Mouse (Mus musculus) MEL (cell line): ENCODE measurements around the gene Bcar1. TPM values are rescaled to one million over a fixed set of nuclear protein-coding genes. Genes with fewer than 3 reads are reported as not detected.

Experiments
- DNase-seq: peaks from one replicate; pipeline ENCODE4 v3.0.0; 2011; ENCODE audit warnings: low read depth, low spot score
- H3K27ac ChIP-seq: 2 replicates; pipeline ENCODE4 v1.5.1; 2012; ENCODE audit warnings: low read depth, mild to moderate bottlenecking, control low read depth, low read length, moderate library complexity; ENCODE audit not compliant: control insufficient read depth
- H3K27me3 ChIP-seq, 2 experiments: fragments of 150-350 bp in 1 of 2; sonication (generic) in 1 of 2; 2 replicates each; pipeline ENCODE4 v1.6.1; 2012; ENCODE audit warnings: low read length in 2 of 2, mild to moderate bottlenecking in 2 of 2, improper control_type of control experiment in 1 of 2, moderate library complexity in 1 of 2; ENCODE audit not compliant: insufficient read depth in 2 of 2, control insufficient read depth in 1 of 2
- H3K36me3 ChIP-seq, 2 experiments: 2 replicates each; pipeline ENCODE4 v1.6.1; 2012 to 2014; ENCODE audit warnings: low read length in 2 of 2, improper control_type of control experiment in 1 of 2, inconsistent platforms in 1 of 2, mild to moderate bottlenecking in 1 of 2; ENCODE audit not compliant: insufficient read depth in 2 of 2, control insufficient read depth in 1 of 2
- H3K4me1 ChIP-seq, 2 experiments: fragments of 150-350 bp in 1 of 2; sonication (generic) in 1 of 2; 2 replicates each; pipeline ENCODE4 v1.6.1; 2012; ENCODE audit warnings: low read length in 2 of 2, improper control_type of control experiment in 1 of 2, mild to moderate bottlenecking in 1 of 2; ENCODE audit not compliant: insufficient read depth in 2 of 2, control insufficient read depth in 1 of 2
- H3K4me3 ChIP-seq, 2 experiments: fragments of 150-350 bp in 1 of 2; sonication (generic) in 1 of 2; 2 replicates each; pipeline ENCODE4 v1.5.1; 2012; ENCODE audit warnings: low read depth in 2 of 2, low read length in 2 of 2, mild to moderate bottlenecking in 2 of 2, moderate library complexity in 2 of 2, control low read depth in 1 of 2, improper control_type of control experiment in 1 of 2; ENCODE audit not compliant: control insufficient read depth in 1 of 2, insufficient read depth in 1 of 2
- H3K79me2 ChIP-seq: 2 replicates; pipeline ENCODE4 v1.6.1; 2012; ENCODE audit warnings: mild to moderate bottlenecking, low read length, moderate library complexity; ENCODE audit not compliant: control insufficient read depth, poor library complexity, insufficient read depth
- H3K9ac ChIP-seq: 2 replicates; pipeline ENCODE4 v1.6.1; 2012; ENCODE audit warnings: low read depth, mild to moderate bottlenecking, control low read depth, low read length, moderate library complexity; ENCODE audit not compliant: control insufficient read depth, poor library complexity, severe bottlenecking
- H3K9me3 ChIP-seq: fragments of 150-350 bp; sonication (generic); replicated peaks from 2 replicates; pipeline ENCODE4 v1.6.1; 2012; ENCODE audit warnings: mild to moderate bottlenecking, low read length, improper control_type of control experiment, moderate library complexity; ENCODE audit not compliant: insufficient read depth
- BHLHE40 ChIP-seq: IDR thresholded peaks from 2 replicates; pipeline ENCODE4 v1.6.1; 2012; ENCODE audit warnings: low read depth, mild to moderate bottlenecking, inconsistent platforms, low read length, improper control_type of control experiment, borderline replicate concordance
- CHD1 ChIP-seq: IDR thresholded peaks from 2 replicates; pipeline ENCODE4 v1.6.1; 2012; ENCODE audit warnings: low read depth, mild to moderate bottlenecking, inconsistent platforms, low read length, improper control_type of control experiment
- CTCF ChIP-seq, 3 experiments: IDR thresholded peaks in 2 of 3; conservative IDR thresholded peaks in 1 of 3; 2 replicates each; pipeline ENCODE4 v1.5.1; 2011 to 2012; ENCODE audit warnings: low read length in 3 of 3, low read depth in 2 of 3, mild to moderate bottlenecking in 2 of 3, improper control_type of control experiment in 1 of 3, inconsistent platforms in 1 of 3, mixed read lengths in 1 of 3, moderate library complexity in 1 of 3; ENCODE audit not compliant: control insufficient read depth in 1 of 3, insufficient read depth in 1 of 3, poor library complexity in 1 of 3, severe bottlenecking in 1 of 3
- E2F4 ChIP-seq: IDR thresholded peaks from 2 replicates; pipeline ENCODE4 v1.6.1; 2011; ENCODE audit warnings: low read depth, low read length, improper control_type of control experiment, borderline replicate concordance
- ELF1 ChIP-seq: IDR thresholded peaks from 2 replicates; pipeline ENCODE4 v1.6.1; 2014; ENCODE audit warnings: low read depth, mild to moderate bottlenecking, inconsistent platforms, low read length, improper control_type of control experiment, moderate library complexity
- EP300 ChIP-seq, 2 experiments: IDR thresholded peaks; 2 replicates each; pipeline ENCODE4 v1.6.1; 2011; ENCODE audit warnings: improper control_type of control experiment in 2 of 2, low read length in 2 of 2, low read depth in 1 of 2, mild to moderate bottlenecking in 1 of 2
- GABPA ChIP-seq: IDR thresholded peaks from 2 replicates; pipeline ENCODE4 v1.6.1; 2012; ENCODE audit warnings: low read depth, mild to moderate bottlenecking, inconsistent platforms, low read length, improper control_type of control experiment, moderate library complexity
- HCFC1 ChIP-seq: IDR thresholded peaks from 2 replicates; pipeline ENCODE4 v1.6.1; 2012; ENCODE audit warnings: low read depth, mild to moderate bottlenecking, inconsistent platforms, low read length, improper control_type of control experiment, moderate library complexity
- KAT2A ChIP-seq: conservative IDR thresholded peaks from 2 replicates; pipeline ENCODE4 v1.6.1; 2012; ENCODE audit warnings: low read depth, low read length, improper control_type of control experiment, inconsistent platforms
- MAX ChIP-seq: IDR thresholded peaks from 2 replicates; pipeline ENCODE4 v1.6.1; 2011; ENCODE audit warnings: low read length, improper control_type of control experiment
- MAZ ChIP-seq: IDR thresholded peaks from 2 replicates; pipeline ENCODE4 v1.6.1; 2012; ENCODE audit warnings: low read depth, mild to moderate bottlenecking, inconsistent platforms, low read length, improper control_type of control experiment
- MEF2A ChIP-seq: IDR thresholded peaks from 2 replicates; pipeline ENCODE4 v1.6.1; 2014; ENCODE audit warnings: low read depth, mild to moderate bottlenecking, inconsistent platforms, low read length, improper control_type of control experiment; ENCODE audit not compliant: poor library complexity, insufficient replicate concordance, severe bottlenecking; ENCODE audit errors: extremely low read depth
- MYB ChIP-seq: IDR thresholded peaks from 2 replicates; pipeline ENCODE4 v1.6.1; 2011; ENCODE audit warnings: mild to moderate bottlenecking, low read depth, low read length, improper control_type of control experiment
- MYC ChIP-seq: IDR thresholded peaks from 2 replicates; pipeline ENCODE4 v1.6.1; 2011; ENCODE audit warnings: low read depth, mild to moderate bottlenecking, low read length, improper control_type of control experiment, moderate library complexity
- NRF1 ChIP-seq: IDR thresholded peaks from 2 replicates; pipeline ENCODE4 v1.6.1; 2014; ENCODE audit warnings: low read depth, mild to moderate bottlenecking, inconsistent platforms, low read length, improper control_type of control experiment, moderate library complexity; ENCODE audit not compliant: poor library complexity, insufficient read depth, severe bottlenecking
- POLR2AphosphoS5 ChIP-seq: IDR thresholded peaks from 2 replicates; pipeline ENCODE4 v1.6.1; 2012; ENCODE audit warnings: low read depth, borderline replicate concordance, mild to moderate bottlenecking, inconsistent platforms, low read length, moderate library complexity, mixed read lengths
- RAD21 ChIP-seq: IDR thresholded peaks from 2 replicates; pipeline ENCODE4 v1.6.1; 2011; ENCODE audit warnings: mild to moderate bottlenecking, low read depth, low read length, improper control_type of control experiment
- SIN3A ChIP-seq: IDR thresholded peaks from 2 replicates; pipeline ENCODE4 v1.6.1; 2012; ENCODE audit warnings: low read length, improper control_type of control experiment, inconsistent platforms
- SMC3 ChIP-seq: IDR thresholded peaks from 2 replicates; pipeline ENCODE4 v1.6.1; 2011; ENCODE audit warnings: low read depth, low read length, improper control_type of control experiment
- TAL1 ChIP-seq: IDR thresholded peaks from 2 replicates; pipeline ENCODE4 v1.6.1; 2012; ENCODE audit warnings: mild to moderate bottlenecking, inconsistent platforms, low read length, moderate library complexity, mixed read lengths
- TCF12 ChIP-seq: IDR thresholded peaks from 2 replicates; pipeline ENCODE4 v1.6.1; 2014; ENCODE audit warnings: low read depth, mild to moderate bottlenecking, inconsistent platforms, low read length, improper control_type of control experiment, moderate library complexity
- UBTF ChIP-seq: IDR thresholded peaks from 2 replicates; pipeline ENCODE4 v1.6.1; 2012; ENCODE audit warnings: low read depth, mild to moderate bottlenecking, inconsistent platforms, low read length, improper control_type of control experiment, moderate library complexity, borderline replicate concordance; ENCODE audit not compliant: insufficient read depth
- USF1 ChIP-seq: IDR thresholded peaks from 2 replicates; pipeline ENCODE4 v1.6.1; 2014; ENCODE audit warnings: low read depth, mild to moderate bottlenecking, inconsistent platforms, low read length, improper control_type of control experiment, moderate library complexity
- USF2 ChIP-seq, 2 experiments: IDR thresholded peaks; 2 replicates each; pipeline ENCODE4 v1.6.1; 2011 to 2012; ENCODE audit warnings: improper control_type of control experiment in 2 of 2, low read length in 2 of 2, borderline replicate concordance in 1 of 2, inconsistent platforms in 1 of 2, low read depth in 1 of 2, mild to moderate bottlenecking in 1 of 2; ENCODE audit not compliant: insufficient read depth in 1 of 2
- ZC3H11A ChIP-seq: IDR thresholded peaks from 2 replicates; pipeline ENCODE4 v1.6.1; 2012; ENCODE audit warnings: low read depth, mild to moderate bottlenecking, inconsistent platforms, low read length, improper control_type of control experiment
- ZKSCAN1 ChIP-seq: IDR thresholded peaks from 2 replicates; pipeline ENCODE4 v1.6.1; 2012; ENCODE audit warnings: low read depth, mild to moderate bottlenecking, inconsistent platforms, low read length, improper control_type of control experiment, moderate library complexity
- ZMIZ1 ChIP-seq: IDR thresholded peaks from 2 replicates; pipeline ENCODE4 v1.6.1; 2012; ENCODE audit warnings: low read depth, mild to moderate bottlenecking, inconsistent platforms, low read length, improper control_type of control experiment, moderate library complexity
- ZNF384 ChIP-seq: IDR thresholded peaks from 2 replicates; pipeline ENCODE4 v1.6.1; 2012; ENCODE audit warnings: low read depth, mild to moderate bottlenecking, inconsistent platforms, low read length, improper control_type of control experiment
- polyA plus RNA-seq, 2 experiments: library from polyadenylated mRNA; stranded (reverse) in 1 of 2; unstranded in 1 of 2; fragments of >175 nt in 1 of 2; fragments of >200 nt in 1 of 2; gene quantifications; 2 replicates each; pipeline versions ENCODE4 v1.2.1 to v1.2.4; 2012; ENCODE audit warnings: low replicate concordance in 2 of 2, low read depth in 1 of 2; ENCODE audit not compliant: insufficient read length in 2 of 2, insufficient read depth in 1 of 2, missing spikeins in 1 of 2
- total RNA-seq: library from RNA; depleted of rRNA; stranded (reverse); fragments of 300-350 nt; gene quantifications from 2 replicates; pipeline ENCODE4 v1.2.3, GENCODE M21; 2012

The Bcar1 gene
- total and polyA plus RNA-seq, 3 experiments: 6.5 to 17.4 TPM; not detected in 1

GRCm38 (mm10) chr8:111754088-111754487 lies 10.5 kb upstream of the Bcar1 start:
- no peak for TF ChIP-seq MEF2A
- no peak for TF ChIP-seq TAL1
- TF ChIP-seq HCFC1: no peak
- peak; percentile 20 to 34; a peak in 1 of 4 replicates for TF ChIP-seq EP300 (IDR thresholded peaks at IDR 0.05; ENCODE audit: low read depth in 1 of 2, low read length in 2 of 2)
- TF ChIP-seq GABPA: no peak
- TF ChIP-seq UBTF: no peak
- no peak for TF ChIP-seq ELF1
- TF ChIP-seq MAX: 0 out of 2 replicates have a peak, but pooled peaks have one; percentile 32
- TF ChIP-seq CHD1: no peak
- no peak for TF ChIP-seq ZKSCAN1
- no peak for TF ChIP-seq MAZ
- no peak for TF ChIP-seq BHLHE40
- TF ChIP-seq RAD21: no peak
- TF ChIP-seq TCF12: no peak
- no peak for TF ChIP-seq CTCF (IDR thresholded peaks at IDR 0.05 in 2 of 3, conservative IDR thresholded peaks at IDR 0.05 in 1 of 3; ENCODE audit: control insufficient read depth in 1 of 3, insufficient read depth in 1 of 3, low read depth in 2 of 3, low read length in 3 of 3, poor library complexity in 1 of 3, severe bottlenecking in 1 of 3)
- TF ChIP-seq MYC: peak; percentile 25; the same call in 1 of the 2 replicates
- 0 out of 2 replicates have a peak, but pooled peaks have one; percentile 23 for TF ChIP-seq SIN3A
- TF ChIP-seq POLR2AphosphoS5: no peak
- no peak for TF ChIP-seq ZC3H11A
- TF ChIP-seq ZMIZ1: no peak
- TF ChIP-seq SMC3: no peak
- Histone ChIP-seq H3K9ac (no peak overlapping the region), H3K9me3 (no peaks in the 10 kb centered on the region), H3K27ac (no peak overlapping the region), H3K27me3 (no peaks in the 10 kb centered on the region), H3K36me3 (peaks cover 0 to 6% of the 10 kb centered on the region in 2 experiments; a peak in 1 of 4 replicates), H3K79me2 (no peaks in the 10 kb centered on the region), H3K4me1 (peaks cover 5 to 8% of the 10 kb centered on the region in 2 experiments), H3K4me3 (no peak overlapping the region)
- no peak for DNase-seq

GRCm38 (mm10) chr8:111748766-111749165 lies 5.2 kb upstream of the Bcar1 start:
- peaks cover 0 to 19% of the 10 kb centered on the region in 2 experiments; a peak in 2 of 4 replicates for H3K36me3 ChIP-seq
- H3K4me3 ChIP-seq: no peak overlapping the region
- no peak overlapping the region for H3K9ac ChIP-seq

More at GRCm38 (mm10) chr8:111748766-111749165, 5.2 kb upstream of the Bcar1 start:
- H3K27me3 ChIP-seq: no peaks in the 10 kb centered on the region
- H3K4me1 ChIP-seq: peaks cover 15 to 23% of the 10 kb centered on the region in 2 experiments
- no peak for TF ChIP-seq KAT2A
- no peak for TF ChIP-seq MAZ
- no peak for TF ChIP-seq TAL1
- TF ChIP-seq CHD1: no peak
- TF ChIP-seq MYB: no peak
- no peak for TF ChIP-seq UBTF
- TF ChIP-seq USF2 (IDR thresholded peaks at IDR 0.05; ENCODE audit: borderline replicate concordance in 1 of 2, insufficient read depth in 1 of 2, low read depth in 1 of 2, low read length in 2 of 2): no peak
- TF ChIP-seq E2F4: no peak
- TF ChIP-seq USF1: no peak
- no peak for TF ChIP-seq SMC3
- TF ChIP-seq NRF1: no peak
- TF ChIP-seq ZNF384: no peak
- TF ChIP-seq MAX: no peak
- TF ChIP-seq CTCF (IDR thresholded peaks at IDR 0.05 in 2 of 3, conservative IDR thresholded peaks at IDR 0.05 in 1 of 3; ENCODE audit: control insufficient read depth in 1 of 3, insufficient read depth in 1 of 3, low read depth in 2 of 3, low read length in 3 of 3, poor library complexity in 1 of 3, severe bottlenecking in 1 of 3): no peak
- no peak overlapping the region for H3K27ac ChIP-seq
- peaks cover 4% of the 10 kb centered on the region; the same call in 1 of the 2 replicates for H3K79me2 ChIP-seq
- no peak for DNase-seq
- H3K9me3 ChIP-seq: no peaks in the 10 kb centered on the region
